Mouse (Mus musculus): Measurements from ENCODE around the gene Kalrn.

- TF ChIP-seq CTCF (IDR thresholded peaks at IDR 0.05; ENCODE audit: extremely low read depth, insufficient read length, insufficient replicate concordance, low read depth, low read length) (no peak), POLR2A (IDR thresholded peaks at IDR 0.05; ENCODE audit: low read depth, low read length) (no peak)
These were observed 197.0 kb downstream of the Kalrn start for GRCm38 (mm10) chr16:34376166-34376857.
